Mouse (Mus musculus): ENCODE results near the gene 4930432K21Rik. TPM values are rescaled to one million over a fixed set of nuclear protein-coding genes. Genes with fewer than 3 reads are reported as not detected.

Gene 4930432K21Rik
- polyA plus RNA-seq, 1 experiment from 2014 or later: 1.9 TPM

- no peak for ATAC-seq (ENCODE audit: low FRiP score)
- H3K27me3 ChIP-seq: no peaks in the 10 kb centered on the region
- no peak overlapping the region for H3K4me3 ChIP-seq
- H3K4me2 ChIP-seq: no peak overlapping the region
- H3K27ac ChIP-seq: no peak overlapping the region
- no peaks in the 10 kb centered on the region for H3K4me1 ChIP-seq (replicated peaks)
- H3K9ac ChIP-seq: peak overlapping the region; percentile 43; the same call in 1 of the 2 replicates
- no peaks in the 10 kb centered on the region for H3K9me3 ChIP-seq
- peaks cover 29% of the 10 kb centered on the region for H3K36me3 ChIP-seq
- WGBS: 90% methylated on average over 2 of the region's 2 CpGs
Measured at GRCm38 (mm10) chr8:84167696-84168095, 19.9 kb downstream of the 4930432K21Rik start.

- no peaks in the 10 kb centered on the region for H3K27me3 ChIP-seq
- 89% methylated on average over 5 of the region's 5 CpGs for WGBS
- peaks cover 53% of the 10 kb centered on the region for H3K36me3 ChIP-seq
- no peak for ATAC-seq (ENCODE audit: low FRiP score)
- no peak overlapping the region for H3K4me3 ChIP-seq
- no peak overlapping the region for H3K4me2 ChIP-seq
- H3K9ac ChIP-seq: no peak overlapping the region
- H3K9me3 ChIP-seq: no peaks in the 10 kb centered on the region
- no peak overlapping the region for H3K27ac ChIP-seq
- H3K4me1 ChIP-seq (replicated peaks): no peaks in the 10 kb centered on the region
Measured at GRCm38 (mm10) chr8:84170096-84170495, 22.3 kb downstream of the 4930432K21Rik start.

GRCm38 (mm10) chr8:84173861-84174260 is 26.0 kb downstream of the 4930432K21Rik start:
- ATAC-seq (ENCODE audit: low FRiP score): no peak

GRCm38 (mm10) chr8:84176560-84176959 is 28.7 kb downstream of the 4930432K21Rik start:
- H3K27ac ChIP-seq: no peak overlapping the region
- WGBS: 39% methylated on average over 3 of the region's 3 CpGs
- no peak overlapping the region for H3K4me3 ChIP-seq
- H3K4me2 ChIP-seq: no peak overlapping the region
- H3K9ac ChIP-seq: peak overlapping the region; percentile 39; the same call in 1 of the 2 replicates
- no peaks in the 10 kb centered on the region for H3K9me3 ChIP-seq
- ATAC-seq (ENCODE audit: low FRiP score): no peak
- H3K4me1 ChIP-seq (replicated peaks): peaks cover 45% of the 10 kb centered on the region
- H3K36me3 ChIP-seq: peaks cover 58% of the 10 kb centered on the region
- no peaks in the 10 kb centered on the region for H3K27me3 ChIP-seq

More at GRCm38 (mm10) chr8:84173861-84174260, 26.0 kb downstream of the 4930432K21Rik start:
- no peaks in the 10 kb centered on the region for H3K27me3 ChIP-seq
- H3K9me3 ChIP-seq: no peaks in the 10 kb centered on the region
- no peak overlapping the region for H3K27ac ChIP-seq
- 84% methylated on average over 6 of the region's 6 CpGs for WGBS
- H3K4me1 ChIP-seq (replicated peaks): peaks cover 18% of the 10 kb centered on the region
- H3K36me3 ChIP-seq: peaks cover 69% of the 10 kb centered on the region
- H3K4me3 ChIP-seq: no peak overlapping the region
- H3K4me2 ChIP-seq: no peak overlapping the region
- H3K9ac ChIP-seq: no peak overlapping the region

- Histone ChIP-seq H3K4me2 (no peak overlapping the region), H3K27ac (no peak overlapping the region), H3K9me3 (no peaks in the 10 kb centered on the region), H3K9ac (no peak overlapping the region), H3K27me3 (no peaks in the 10 kb centered on the region), H3K36me3 (peaks cover 50% of the 10 kb centered on the region), H3K4me1 (replicated peaks) (peaks cover 54% of the 10 kb centered on the region), H3K4me3 (no peak overlapping the region)
- ATAC-seq (ENCODE audit: low FRiP score): no peak
- 96% methylated on average over 3 of the region's 3 CpGs for WGBS
Measured at GRCm38 (mm10) chr8:84177405-84177804, 29.6 kb downstream of the 4930432K21Rik start.

- Histone ChIP-seq H3K4me3 (no peak overlapping the region), H3K9me3 (no peaks in the 10 kb centered on the region), H3K4me2 (peak overlapping the region; percentile 10; the same call in 1 of the 2 replicates), H3K27ac (no peak overlapping the region), H3K4me1 (replicated peaks) (peaks cover 60% of the 10 kb centered on the region), H3K27me3 (no peaks in the 10 kb centered on the region), H3K36me3 (peaks cover 38% of the 10 kb centered on the region), H3K9ac (peak overlapping the region; percentile 9; the same call in 1 of the 2 replicates)
- no peak for ATAC-seq (ENCODE audit: low FRiP score)
- WGBS: 67% methylated on average over 8 of the region's 8 CpGs
Measured at GRCm38 (mm10) chr8:84178592-84178991, 30.8 kb downstream of the 4930432K21Rik start.

GRCm38 (mm10) chr8:84179946-84180345 is 32.1 kb downstream of the 4930432K21Rik start:
- 7% methylated on average over 4 of the region's 4 CpGs for WGBS
- no peak for ATAC-seq (ENCODE audit: low FRiP score)
- Histone ChIP-seq H3K9me3 (no peaks in the 10 kb centered on the region), H3K27ac (peak overlapping the region; percentile 91), H3K27me3 (no peaks in the 10 kb centered on the region), H3K4me2 (peak overlapping the region; percentile 79), H3K36me3 (peaks cover 24% of the 10 kb centered on the region), H3K4me3 (peak overlapping the region; percentile 41), H3K4me1 (replicated peaks) (peaks cover 71% of the 10 kb centered on the region), H3K9ac (peak overlapping the region; percentile 76)

- WGBS: 0% methylated on average over 16 of the region's 16 CpGs
- peak overlapping the region; percentile 79 for H3K4me2 ChIP-seq
- H3K27ac ChIP-seq: peak overlapping the region; percentile 91
- peaks cover 17% of the 10 kb centered on the region for H3K36me3 ChIP-seq
- peak overlapping the region; percentile 41 for H3K4me3 ChIP-seq
- ATAC-seq (ENCODE audit: low FRiP score): peak; percentile 55
- H3K9ac ChIP-seq: peak overlapping the region; percentile 76
- H3K27me3 ChIP-seq: no peaks in the 10 kb centered on the region
- H3K4me1 ChIP-seq (replicated peaks): peaks cover 71% of the 10 kb centered on the region
- no peaks in the 10 kb centered on the region for H3K9me3 ChIP-seq
Measured at GRCm38 (mm10) chr8:84180530-84181190, 32.8 kb downstream of the 4930432K21Rik start.

GRCm38 (mm10) chr8:84182833-84183232 is 35.0 kb downstream of the 4930432K21Rik start:
- peak overlapping the region; percentile 96 for H3K27ac ChIP-seq
- ATAC-seq (ENCODE audit: low FRiP score): peak; percentile 40; the same call in 1 of the 2 replicates
- peaks cover 72% of the 10 kb centered on the region for H3K4me1 ChIP-seq (replicated peaks)
- H3K4me2 ChIP-seq: peak overlapping the region; percentile 79
- H3K4me3 ChIP-seq: peak overlapping the region; percentile 70
- peaks cover 6% of the 10 kb centered on the region; the same call in 1 of the 2 replicates for H3K36me3 ChIP-seq
- 52% methylated on average over 4 of the region's 4 CpGs for WGBS
- H3K9me3 ChIP-seq: no peaks in the 10 kb centered on the region
- H3K9ac ChIP-seq: peak overlapping the region; percentile 98
- H3K27me3 ChIP-seq: peaks cover 8% of the 10 kb centered on the region

- WGBS: 2% methylated on average over 85 of the region's 87 CpGs
- peaks cover 66% of the 10 kb centered on the region for H3K4me1 ChIP-seq (replicated peaks)
- ATAC-seq (ENCODE audit: low FRiP score): peak; percentile 45
- H3K4me3 ChIP-seq: peak overlapping the region; percentile 70
- peak overlapping the region; percentile 79 for H3K4me2 ChIP-seq
- H3K36me3 ChIP-seq: peaks cover 5% of the 10 kb centered on the region; the same call in 1 of the 2 replicates
- H3K27me3 ChIP-seq: peaks cover 9% of the 10 kb centered on the region
- no peaks in the 10 kb centered on the region for H3K9me3 ChIP-seq
- H3K27ac ChIP-seq: peak overlapping the region; percentile 96
- H3K9ac ChIP-seq: peak overlapping the region; percentile 98
Measured at GRCm38 (mm10) chr8:84183261-84184084, 35.6 kb downstream of the 4930432K21Rik start.

GRCm38 (mm10) chr8:84184085-84185043 is 36.5 kb downstream of the 4930432K21Rik start:
- Histone ChIP-seq H3K27me3 (peaks cover 9% of the 10 kb centered on the region), H3K36me3 (no peaks in the 10 kb centered on the region), H3K27ac (peak overlapping the region; percentile 96), H3K4me3 (peak overlapping the region; percentile 70), H3K4me2 (peak overlapping the region; percentile 79), H3K9ac (peak overlapping the region; percentile 98), H3K4me1 (replicated peaks) (peaks cover 57% of the 10 kb centered on the region), H3K9me3 (no peaks in the 10 kb centered on the region)
- ATAC-seq (ENCODE audit: low FRiP score): peak; percentile 11
- WGBS: 21% methylated on average over 21 of the region's 21 CpGs
